Mouse (Mus musculus): ENCODE results near the gene Selenon. TPM values are rescaled to one million over a fixed set of nuclear protein-coding genes. Genes with fewer than 3 reads are reported as not detected.

Gene Selenon
- polyA plus RNA-seq, 1 experiment from 2014 or later: 9.7 TPM

DNA sequence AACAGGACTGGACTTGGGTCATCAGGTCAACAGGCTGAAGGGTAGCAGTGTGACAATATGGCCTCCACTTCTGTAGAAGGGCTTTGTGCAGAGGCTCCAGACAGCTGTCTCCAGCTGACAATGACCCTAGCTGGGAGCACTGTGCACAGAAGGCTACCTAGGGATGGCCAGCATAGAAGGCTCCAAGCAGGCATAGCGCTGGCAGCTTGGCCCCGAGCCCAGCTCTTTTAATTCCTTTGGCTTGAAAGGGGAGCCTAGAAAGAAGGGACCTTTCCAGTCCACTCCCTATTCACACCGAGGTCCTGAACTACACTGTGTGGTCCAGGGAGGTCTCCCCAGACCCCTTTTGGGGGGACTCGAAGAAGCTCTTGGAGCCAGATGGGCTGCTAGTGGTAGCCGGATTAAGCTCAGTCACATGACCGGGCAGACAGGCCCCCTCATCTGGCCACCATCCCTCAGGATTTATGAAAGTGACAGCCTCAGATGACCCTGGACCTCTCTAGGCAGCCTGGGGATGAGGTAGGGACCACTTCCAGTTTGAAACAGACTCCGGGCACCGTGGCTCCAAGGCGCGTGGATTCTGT, 12.9 kb downstream of the Selenon start:
- Histone ChIP-seq H3K36me3 (ENCODE audit: control insufficient read depth, insufficient read depth, low read length) (peaks cover 12% of the 10 kb centered on the region; the same call in 1 of the 2 replicates), H3K4me2 (ENCODE audit: low read depth, low read length) (no peak overlapping the region), H3K27ac (ENCODE audit: low read length) (no peak overlapping the region), H3K27me3 (ENCODE audit: control insufficient read depth, insufficient read depth, low read depth, low read length) (no peaks in the 10 kb centered on the region), H3K9me3 (ENCODE audit: control insufficient read depth, low read length) (no peaks in the 10 kb centered on the region), H3K4me3 (ENCODE audit: low read length) (no peak overlapping the region), H3K9ac (ENCODE audit: low read length) (no peak overlapping the region), H3K4me1 (replicated peaks; ENCODE audit: control insufficient read depth, insufficient read depth, low read length) (peaks cover 7% of the 10 kb centered on the region)
- no peak for ATAC-seq (ENCODE audit: low read depth)
- 84% methylated on average over 10 of the region's 10 CpGs for WGBS

DNA sequence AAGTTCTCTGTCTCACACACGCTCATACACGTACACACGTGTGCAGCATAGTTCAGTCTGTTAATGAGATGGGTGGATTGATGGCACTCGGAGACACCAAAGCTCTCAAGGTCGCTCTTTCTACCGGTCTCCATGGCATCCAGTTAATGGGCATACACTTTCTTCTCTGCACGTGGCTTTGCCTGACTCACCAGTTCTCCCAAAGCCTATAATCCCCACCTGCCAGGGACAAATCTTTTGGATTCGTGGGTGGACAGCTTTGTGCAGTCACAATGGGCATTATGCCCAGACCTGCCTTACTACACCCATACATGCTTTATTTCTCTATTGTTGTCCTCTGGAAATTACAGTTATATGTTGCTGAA, 16.2 kb downstream of the Selenon start:
- H3K27ac ChIP-seq (ENCODE audit: low read length): peak overlapping the region; percentile 74
- peak overlapping the region; percentile 96 for H3K4me2 ChIP-seq (ENCODE audit: low read depth, low read length)
- H3K4me3 ChIP-seq (ENCODE audit: low read length): peak overlapping the region; percentile 94
- peak overlapping the region; percentile 75 for H3K9ac ChIP-seq (ENCODE audit: low read length)
- no peaks in the 10 kb centered on the region for H3K27me3 ChIP-seq (ENCODE audit: control insufficient read depth, insufficient read depth, low read depth, low read length)
- H3K36me3 ChIP-seq (ENCODE audit: control insufficient read depth, insufficient read depth, low read length): peaks cover 5% of the 10 kb centered on the region; the same call in 1 of the 2 replicates
- WGBS: 6% methylated on average over 8 of the region's 8 CpGs
- no peaks in the 10 kb centered on the region for H3K9me3 ChIP-seq (ENCODE audit: control insufficient read depth, low read length)
- ATAC-seq (ENCODE audit: low read depth): 0 out of 2 replicates have a peak, but pooled peaks have one; percentile 1
- H3K4me1 ChIP-seq (replicated peaks; ENCODE audit: control insufficient read depth, insufficient read depth, low read length): peaks cover 26% of the 10 kb centered on the region

DNA sequence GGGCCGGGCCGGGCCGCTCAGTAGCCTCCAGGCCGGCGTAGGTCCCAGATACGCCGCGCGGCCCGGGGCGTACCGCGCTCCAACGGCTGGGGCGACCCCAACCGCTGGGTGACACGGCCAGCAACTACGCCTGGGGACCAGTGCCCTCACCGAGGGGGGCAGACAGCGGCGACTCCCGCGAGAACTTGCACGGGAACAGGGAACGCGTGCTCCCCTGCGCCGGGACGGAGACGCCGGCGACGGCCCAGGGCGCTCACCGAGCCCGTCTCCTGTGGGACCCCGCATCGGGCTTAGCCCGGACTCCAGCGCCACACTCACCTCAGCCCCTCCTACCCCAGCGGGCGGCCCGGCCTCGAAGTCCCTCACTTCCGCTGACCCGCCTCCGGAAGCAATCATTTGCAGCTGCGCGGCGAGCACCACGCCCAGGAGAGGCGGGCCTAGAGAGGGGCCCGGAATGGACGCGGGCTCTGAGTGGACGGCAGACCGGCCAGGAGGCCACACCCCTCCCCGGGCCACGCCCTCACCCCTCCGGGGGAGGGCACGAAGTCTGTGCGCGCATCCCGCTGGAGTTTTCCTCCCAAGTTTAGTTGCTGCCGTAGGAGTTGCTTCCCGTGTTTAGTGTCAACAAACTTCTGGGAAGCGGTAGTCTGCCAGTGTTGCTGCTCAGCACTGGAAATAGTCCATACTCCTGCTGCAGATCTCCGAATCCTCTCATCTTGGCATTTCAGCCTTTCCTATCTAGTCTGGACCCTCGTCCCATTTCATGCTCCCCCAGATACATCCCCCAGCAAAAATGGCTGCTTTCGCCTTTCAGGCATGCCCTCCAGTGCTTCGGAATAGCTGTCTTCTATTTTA, 16.8 kb downstream of the Selenon start, which contains the start of gene Mtfr1l:
Gene Mtfr1l, minus strand, starts transcription at position 456 of the 855 bp plus-strand sequence.
- under 1% methylated on average over 67 of the region's 71 CpGs for WGBS
- peak within 1 kb of the TSS; percentile 91 for H3K27ac ChIP-seq (ENCODE audit: low read length)
- H3K4me2 ChIP-seq (ENCODE audit: low read depth, low read length): peak within 1 kb of the TSS; percentile 96
- ATAC-seq (ENCODE audit: low read depth): peak; percentile 98
- H3K9me3 ChIP-seq (ENCODE audit: control insufficient read depth, low read length): no peaks in the 10 kb centered on the region
- H3K36me3 ChIP-seq (ENCODE audit: control insufficient read depth, insufficient read depth, low read length): peaks cover 6% of the 10 kb centered on the region
- peak within 1 kb of the TSS; percentile 94 for H3K4me3 ChIP-seq (ENCODE audit: low read length)
- H3K4me1 ChIP-seq (replicated peaks; ENCODE audit: control insufficient read depth, insufficient read depth, low read length): peaks cover 26% of the 10 kb centered on the region
- H3K9ac ChIP-seq (ENCODE audit: low read length): peak within 1 kb of the TSS; percentile 90
- H3K27me3 ChIP-seq (ENCODE audit: control insufficient read depth, insufficient read depth, low read depth, low read length): no peaks in the 10 kb centered on the region

DNA sequence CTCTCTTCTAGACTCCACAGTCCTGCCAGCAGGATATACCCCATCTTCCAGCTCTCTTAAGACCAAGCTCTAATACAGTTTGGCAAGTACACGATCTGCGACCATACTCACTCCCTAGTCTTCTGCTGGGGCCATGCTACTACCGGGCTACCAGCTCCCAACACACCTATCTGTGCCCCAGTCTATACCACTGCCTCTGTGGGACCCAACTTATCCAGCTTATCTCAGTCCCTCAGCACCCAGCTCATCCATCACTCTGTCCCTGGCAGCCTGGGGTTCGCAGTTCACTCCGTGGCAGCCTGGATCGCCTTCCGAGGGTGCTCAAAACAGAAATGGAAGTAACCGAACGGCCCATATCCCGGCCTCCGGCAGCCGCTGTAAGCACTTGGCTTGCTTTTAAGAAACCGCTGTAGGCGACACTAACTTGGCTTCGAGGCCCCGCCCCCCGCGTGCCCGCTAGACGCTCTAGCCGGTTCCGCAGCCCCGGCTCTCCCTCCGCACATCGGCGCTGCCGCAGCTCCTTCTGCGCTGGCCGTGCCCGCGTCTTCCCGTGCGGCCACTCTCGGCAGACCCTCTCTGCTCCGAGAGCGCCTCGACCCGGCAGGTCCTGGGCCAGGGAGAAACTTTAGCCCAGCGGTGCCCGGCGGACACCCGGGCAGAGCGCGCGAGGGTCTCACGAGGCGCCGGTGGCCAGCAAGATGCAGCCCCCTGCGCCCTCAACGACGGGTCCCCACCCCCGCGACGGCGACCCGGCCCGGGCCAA, 17.7 kb downstream of the Selenon start:
- H3K9ac ChIP-seq (ENCODE audit: low read length): peak overlapping the region; percentile 90
- H3K9me3 ChIP-seq (ENCODE audit: control insufficient read depth, low read length): no peaks in the 10 kb centered on the region
- peak overlapping the region; percentile 91 for H3K27ac ChIP-seq (ENCODE audit: low read length)
- H3K4me3 ChIP-seq (ENCODE audit: low read length): peak overlapping the region; percentile 94
- H3K4me2 ChIP-seq (ENCODE audit: low read depth, low read length): peak overlapping the region; percentile 96
- H3K36me3 ChIP-seq (ENCODE audit: control insufficient read depth, insufficient read depth, low read length): peaks cover 10% of the 10 kb centered on the region
- under 1% methylated on average over 52 of the region's 57 CpGs for WGBS
- peaks cover 26% of the 10 kb centered on the region for H3K4me1 ChIP-seq (replicated peaks; ENCODE audit: control insufficient read depth, insufficient read depth, low read length)
- no peaks in the 10 kb centered on the region for H3K27me3 ChIP-seq (ENCODE audit: control insufficient read depth, insufficient read depth, low read depth, low read length)
- peak; percentile 16 for ATAC-seq (ENCODE audit: low read depth)

DNA sequence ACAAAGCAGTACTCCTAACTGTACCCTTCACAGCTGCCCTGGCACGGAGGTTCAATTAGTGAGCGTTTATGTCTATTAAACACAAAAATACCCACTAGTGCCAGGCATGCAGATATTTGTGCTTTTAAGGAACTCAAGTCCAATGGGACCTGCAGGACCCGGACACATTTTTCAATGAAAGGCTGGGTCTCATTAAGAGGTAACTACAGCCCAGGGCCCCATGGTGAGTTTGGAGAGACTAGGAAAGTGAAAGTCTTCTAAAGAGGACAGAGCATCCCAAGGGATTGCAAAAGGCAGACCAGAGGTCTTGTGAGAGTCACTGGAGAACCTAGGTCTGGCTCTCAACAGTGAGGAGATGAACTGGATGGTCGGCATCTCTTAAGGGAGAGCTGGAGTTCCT, 18.5 kb downstream of the Selenon start:
- WGBS: 78% methylated on average over 4 of the region's 4 CpGs
- no peak overlapping the region for H3K27ac ChIP-seq (ENCODE audit: low read length)
- H3K4me1 ChIP-seq (replicated peaks; ENCODE audit: control insufficient read depth, insufficient read depth, low read length): peaks cover 26% of the 10 kb centered on the region
- ATAC-seq (ENCODE audit: low read depth): no peak
- H3K36me3 ChIP-seq (ENCODE audit: control insufficient read depth, insufficient read depth, low read length): peaks cover 16% of the 10 kb centered on the region
- no peaks in the 10 kb centered on the region for H3K27me3 ChIP-seq (ENCODE audit: control insufficient read depth, insufficient read depth, low read depth, low read length)
- no peaks in the 10 kb centered on the region for H3K9me3 ChIP-seq (ENCODE audit: control insufficient read depth, low read length)
- H3K9ac ChIP-seq (ENCODE audit: low read length): 0 out of 2 replicates have a peak overlapping the region, but pooled peaks have one; percentile 15
- H3K4me3 ChIP-seq (ENCODE audit: low read length): peak overlapping the region; percentile 94
- H3K4me2 ChIP-seq (ENCODE audit: low read depth, low read length): peak overlapping the region; percentile 96

DNA sequence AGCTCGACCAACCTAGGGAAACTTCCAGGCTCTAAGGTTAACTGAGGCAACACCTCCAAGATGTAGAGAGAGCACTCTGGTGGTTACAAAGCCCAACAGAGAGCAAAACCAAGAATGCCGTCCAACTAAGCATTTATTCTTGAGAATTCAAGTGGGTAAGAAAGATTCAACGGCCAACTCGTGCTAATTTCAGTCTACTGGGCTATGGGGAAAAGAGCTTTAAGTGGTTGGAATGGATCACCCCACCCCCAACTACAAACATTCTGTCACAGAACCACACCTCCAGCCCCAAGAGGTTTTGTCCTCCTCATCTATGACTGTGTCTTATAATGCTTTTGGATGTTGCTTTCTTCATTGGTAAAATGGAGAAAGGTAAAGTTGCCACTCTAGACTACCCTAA, 19.0 kb downstream of the Selenon start:
- H3K4me2 ChIP-seq (ENCODE audit: low read depth, low read length): 0 out of 2 replicates have a peak overlapping the region, but pooled peaks have one; percentile 6
- no peaks in the 10 kb centered on the region for H3K9me3 ChIP-seq (ENCODE audit: control insufficient read depth, low read length)
- peak overlapping the region; percentile 79 for H3K27ac ChIP-seq (ENCODE audit: low read length)
- no peak overlapping the region for H3K4me3 ChIP-seq (ENCODE audit: low read length)
- 0 out of 2 replicates have a peak overlapping the region, but pooled peaks have one; percentile 24 for H3K9ac ChIP-seq (ENCODE audit: low read length)
- peaks cover 19% of the 10 kb centered on the region for H3K36me3 ChIP-seq (ENCODE audit: control insufficient read depth, insufficient read depth, low read length)
- no peaks in the 10 kb centered on the region for H3K27me3 ChIP-seq (ENCODE audit: control insufficient read depth, insufficient read depth, low read depth, low read length)
- peaks cover 26% of the 10 kb centered on the region for H3K4me1 ChIP-seq (replicated peaks; ENCODE audit: control insufficient read depth, insufficient read depth, low read length)
- WGBS: 58% methylated on average over 4 of the region's 4 CpGs
- ATAC-seq (ENCODE audit: low read depth): no peak

DNA sequence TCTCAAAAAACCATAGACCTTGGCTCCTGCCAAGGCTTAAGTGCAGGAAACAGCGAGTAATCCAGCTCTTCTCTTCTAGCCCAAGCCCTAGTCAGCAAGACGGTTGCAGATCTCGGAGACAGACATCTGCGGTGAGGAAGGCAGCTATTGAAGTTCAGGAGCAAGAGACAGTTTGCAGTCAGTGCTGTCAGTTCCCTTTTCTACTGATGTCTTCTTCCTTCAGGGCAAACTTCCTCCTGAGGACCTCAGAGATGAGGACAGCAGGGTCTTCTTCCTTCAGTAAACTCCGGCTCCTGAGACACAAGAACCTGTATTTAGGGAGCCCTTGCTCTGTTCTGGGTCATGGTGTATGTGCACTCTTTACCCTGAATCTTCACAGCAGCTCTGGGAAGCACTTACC, 25.7 kb downstream of the Selenon start:
- H3K27me3 ChIP-seq (ENCODE audit: control insufficient read depth, insufficient read depth, low read depth, low read length): no peaks in the 10 kb centered on the region
- H3K9me3 ChIP-seq (ENCODE audit: control insufficient read depth, low read length): no peaks in the 10 kb centered on the region
- no peak overlapping the region for H3K4me3 ChIP-seq (ENCODE audit: low read length)
- no peak for ATAC-seq (ENCODE audit: low read depth)
- H3K9ac ChIP-seq (ENCODE audit: low read length): no peak overlapping the region
- H3K36me3 ChIP-seq (ENCODE audit: control insufficient read depth, insufficient read depth, low read length): peaks cover 35% of the 10 kb centered on the region
- no peak overlapping the region for H3K4me2 ChIP-seq (ENCODE audit: low read depth, low read length)
- no peaks in the 10 kb centered on the region for H3K4me1 ChIP-seq (replicated peaks; ENCODE audit: control insufficient read depth, insufficient read depth, low read length)
- no peak overlapping the region for H3K27ac ChIP-seq (ENCODE audit: low read length)
- WGBS: 79% methylated on average over 5 of the region's 5 CpGs

DNA sequence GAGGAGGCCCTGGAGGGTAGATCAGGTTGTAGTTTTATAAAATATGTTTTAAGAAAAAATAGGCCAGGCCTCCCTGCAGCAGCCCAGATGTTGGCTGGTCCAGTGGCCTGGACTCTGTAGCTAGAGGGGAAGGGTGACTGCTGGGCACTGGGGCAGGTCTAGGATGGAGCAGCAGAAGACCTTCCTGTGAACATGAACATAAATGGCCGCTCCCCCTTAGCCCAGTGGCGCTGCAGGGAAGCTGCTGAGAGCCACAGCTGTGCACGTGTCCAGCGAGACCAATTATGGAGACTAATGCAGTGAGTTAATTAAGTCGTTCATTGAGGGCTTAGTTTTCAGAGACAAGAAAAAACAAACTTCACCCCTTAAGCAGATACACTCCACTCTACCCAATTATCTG, 26.2 kb downstream of the Selenon start:
- no peak overlapping the region for H3K4me2 ChIP-seq (ENCODE audit: low read depth, low read length)
- no peak overlapping the region for H3K27ac ChIP-seq (ENCODE audit: low read length)
- no peak overlapping the region for H3K4me3 ChIP-seq (ENCODE audit: low read length)
- H3K4me1 ChIP-seq (replicated peaks; ENCODE audit: control insufficient read depth, insufficient read depth, low read length): no peaks in the 10 kb centered on the region
- ATAC-seq (ENCODE audit: low read depth): no peak
- no peaks in the 10 kb centered on the region for H3K9me3 ChIP-seq (ENCODE audit: control insufficient read depth, low read length)
- no peak overlapping the region for H3K9ac ChIP-seq (ENCODE audit: low read length)
- peaks cover 35% of the 10 kb centered on the region for H3K36me3 ChIP-seq (ENCODE audit: control insufficient read depth, insufficient read depth, low read length)
- WGBS: 69% methylated on average over 5 of the region's 5 CpGs
- no peaks in the 10 kb centered on the region for H3K27me3 ChIP-seq (ENCODE audit: control insufficient read depth, insufficient read depth, low read depth, low read length)

DNA sequence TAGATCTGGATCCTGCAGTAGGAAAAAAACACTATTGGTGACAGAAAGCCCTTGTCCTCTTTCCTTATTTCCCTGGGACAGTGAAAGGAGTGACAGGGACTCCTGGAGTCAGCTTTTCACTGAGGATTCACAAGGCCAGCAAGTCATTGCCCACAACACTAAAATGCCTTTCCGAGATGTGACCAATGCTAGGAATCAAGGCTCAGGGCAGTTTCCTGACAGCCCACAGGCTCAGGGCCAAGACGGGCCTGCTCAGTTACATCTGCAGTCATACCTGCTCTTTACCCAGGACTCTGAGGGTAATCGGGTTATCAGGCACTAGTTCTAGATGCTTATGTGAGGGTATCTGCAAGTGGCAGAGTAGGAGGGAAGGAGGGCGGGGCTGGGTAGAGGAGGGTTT, 28.5 kb downstream of the Selenon start:
- no peak overlapping the region for H3K4me2 ChIP-seq (ENCODE audit: low read depth, low read length)
- no peak overlapping the region for H3K9ac ChIP-seq (ENCODE audit: low read length)
- no peak overlapping the region for H3K27ac ChIP-seq (ENCODE audit: low read length)
- peaks cover 20% of the 10 kb centered on the region for H3K36me3 ChIP-seq (ENCODE audit: control insufficient read depth, insufficient read depth, low read length)
- WGBS: 77% methylated on average over 4 of the region's 4 CpGs
- no peaks in the 10 kb centered on the region for H3K4me1 ChIP-seq (replicated peaks; ENCODE audit: control insufficient read depth, insufficient read depth, low read length)
- no peaks in the 10 kb centered on the region for H3K27me3 ChIP-seq (ENCODE audit: control insufficient read depth, insufficient read depth, low read depth, low read length)
- no peak overlapping the region for H3K4me3 ChIP-seq (ENCODE audit: low read length)
- ATAC-seq (ENCODE audit: low read depth): no peak
- H3K9me3 ChIP-seq (ENCODE audit: control insufficient read depth, low read length): no peaks in the 10 kb centered on the region
